Mouse (Mus musculus): ENCODE data around the gene Pnpla6. TPM values are rescaled to one million over a fixed set of nuclear protein-coding genes. Genes with fewer than 3 reads are reported as not detected.

Gene Pnpla6
- polyA plus RNA-seq, 1 experiment = 53.3 TPM

DNA sequence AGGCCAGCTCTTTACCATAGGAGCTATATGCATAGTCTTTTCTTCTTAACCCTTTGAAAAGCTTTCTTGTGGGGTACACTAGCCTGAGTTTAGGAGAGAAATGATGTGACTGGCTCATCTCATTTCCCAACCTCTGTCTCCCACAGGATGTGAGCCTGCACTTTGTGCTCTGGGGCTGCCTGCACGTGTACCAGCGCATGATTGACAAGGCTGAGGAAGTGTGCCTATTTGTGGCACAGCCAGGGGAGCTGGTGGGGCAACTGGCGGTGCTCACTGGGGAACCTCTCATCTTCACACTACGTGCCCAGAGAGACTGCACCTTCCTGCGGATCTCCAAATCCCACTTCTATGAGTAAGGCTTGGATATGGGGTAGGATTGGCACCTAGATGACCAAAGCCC is 15.6 kb downstream of the Pnpla6 start:
- no peak for DNase-seq
- Histone ChIP-seq H3K27me3 (replicated peaks; ENCODE audit: control insufficient read depth, insufficient read depth, low read length) (no peaks in the 10 kb centered on the region), H3K4me3 (ENCODE audit: insufficient read depth, low read depth, low read length) (no peak overlapping the region), H3K4me1 (ENCODE audit: control insufficient read depth, insufficient read depth, low read length) (no peaks in the 10 kb centered on the region), H3K27ac (ENCODE audit: insufficient read depth, low read depth, low read length) (no peak overlapping the region), H3K36me3 (ENCODE audit: control insufficient read depth, insufficient read depth, low read length) (peaks cover 2% of the 10 kb centered on the region)
- WGBS = 91% methylated on average over 5 of the region's 5 CpGs
- no peak for TF ChIP-seq POLR2A (IDR thresholded peaks at IDR 0.05; ENCODE audit: low read depth, low read length)
- TF ChIP-seq CTCF (conservative IDR thresholded peaks at IDR 0.05; ENCODE audit: insufficient read depth, insufficient read length, low read depth, low read length) = no peak

DNA sequence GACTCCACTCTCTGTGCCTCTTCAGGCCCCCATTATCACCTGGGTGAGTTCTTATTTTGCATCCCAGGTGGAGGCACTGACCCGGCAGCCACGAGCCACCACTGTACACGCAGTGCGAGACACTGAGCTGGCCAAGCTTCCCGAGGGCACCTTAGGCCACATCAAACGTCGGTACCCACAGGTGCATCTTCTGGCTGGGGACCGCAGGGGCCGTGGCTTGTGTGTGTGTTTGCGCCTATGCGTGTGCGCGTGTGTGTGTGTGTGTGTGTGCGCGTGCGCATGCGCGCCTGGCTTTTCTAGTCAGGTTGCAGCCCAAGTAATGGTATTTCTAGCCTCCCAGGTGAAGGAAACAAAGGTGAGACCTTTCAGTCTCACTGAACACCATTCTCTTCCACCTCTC is 16.8 kb downstream of the Pnpla6 start:
- H3K36me3 ChIP-seq (ENCODE audit: control insufficient read depth, insufficient read depth, low read length) = peaks cover 2% of the 10 kb centered on the region
- no peak overlapping the region for H3K4me3 ChIP-seq (ENCODE audit: insufficient read depth, low read depth, low read length)
- 96% methylated on average over 18 of the region's 18 CpGs for WGBS
- H3K4me1 ChIP-seq (ENCODE audit: control insufficient read depth, insufficient read depth, low read length) = no peaks in the 10 kb centered on the region
- H3K27me3 ChIP-seq (replicated peaks; ENCODE audit: control insufficient read depth, insufficient read depth, low read length) = no peaks in the 10 kb centered on the region
- H3K27ac ChIP-seq (ENCODE audit: insufficient read depth, low read depth, low read length) = no peak overlapping the region
- DNase-seq = no peak
- TF ChIP-seq POLR2A (IDR thresholded peaks at IDR 0.05; ENCODE audit: low read depth, low read length) (no peak), CTCF (conservative IDR thresholded peaks at IDR 0.05; ENCODE audit: insufficient read depth, insufficient read length, low read depth, low read length) (no peak)

DNA sequence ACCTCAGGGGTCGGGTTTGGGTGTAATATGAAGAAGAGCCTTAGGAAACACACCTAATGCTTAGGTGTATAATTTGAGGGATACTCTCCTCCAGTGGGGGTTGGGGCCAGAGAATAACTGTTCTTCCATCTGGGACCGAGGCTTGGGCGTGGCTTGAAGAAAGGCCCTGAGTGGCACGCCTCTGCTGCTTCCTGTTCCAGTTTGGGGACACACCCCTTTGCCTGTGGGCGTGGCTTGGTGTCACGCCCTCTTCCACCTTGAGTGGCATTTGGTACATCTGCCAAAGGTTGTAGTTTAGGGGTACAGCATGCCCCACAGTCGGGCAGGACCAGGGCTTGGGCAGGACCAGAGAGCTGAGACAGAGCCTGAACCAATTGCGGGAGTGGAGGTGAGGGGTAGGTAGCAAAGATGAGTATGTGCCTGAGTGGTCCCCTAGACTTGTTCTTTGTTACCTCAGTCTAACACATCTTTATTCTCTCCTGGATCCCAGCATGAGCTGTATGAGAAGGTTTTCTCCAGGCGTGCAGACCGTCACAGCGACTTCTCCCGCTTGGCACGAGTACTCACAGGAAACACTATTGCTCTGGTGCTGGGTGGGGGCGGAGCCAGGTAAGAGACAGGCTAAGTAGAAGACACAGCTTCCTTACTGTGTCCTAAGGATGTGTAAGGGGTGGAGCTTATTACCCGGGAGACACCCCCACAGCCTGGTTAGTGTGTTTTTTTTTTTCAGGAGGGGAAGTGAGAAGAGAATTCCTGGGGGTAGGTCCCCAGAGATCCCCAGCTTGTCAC is 21.1 kb downstream of the Pnpla6 start:
- H3K36me3 ChIP-seq (ENCODE audit: control insufficient read depth, insufficient read depth, low read length) = peaks cover 3% of the 10 kb centered on the region
- 70% methylated on average over 15 of the region's 15 CpGs for WGBS
- TF ChIP-seq POLR2A (IDR thresholded peaks at IDR 0.05; ENCODE audit: low read depth, low read length) (no peak), CTCF (conservative IDR thresholded peaks at IDR 0.05; ENCODE audit: insufficient read depth, insufficient read length, low read depth, low read length) (no peak)

DNA sequence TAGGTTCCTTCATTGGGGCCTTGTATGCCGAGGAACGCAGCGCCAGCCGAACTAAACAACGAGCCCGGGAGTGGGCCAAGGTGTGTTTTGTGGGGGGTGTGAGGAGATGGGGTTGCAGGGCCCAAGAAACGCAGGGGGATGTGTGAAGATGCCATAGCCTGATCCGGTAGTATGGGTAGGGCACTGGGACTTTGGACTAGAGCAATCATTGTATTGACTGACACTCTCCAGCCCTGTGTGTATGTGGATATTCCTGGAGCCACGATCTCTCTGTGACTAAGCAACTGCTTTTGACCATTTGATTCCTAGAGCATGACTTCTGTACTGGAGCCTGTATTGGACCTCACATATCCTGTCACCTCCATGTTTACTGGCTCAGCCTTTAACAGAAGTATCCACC is 21.8 kb downstream of the Pnpla6 start:
- no peak overlapping the region for H3K4me3 ChIP-seq (ENCODE audit: insufficient read depth, low read depth, low read length)
- 93% methylated on average over 9 of the region's 9 CpGs for WGBS
- no peak overlapping the region for H3K27ac ChIP-seq (ENCODE audit: insufficient read depth, low read depth, low read length)
- no peaks in the 10 kb centered on the region for H3K27me3 ChIP-seq (replicated peaks; ENCODE audit: control insufficient read depth, insufficient read depth, low read length)
- TF ChIP-seq POLR2A (IDR thresholded peaks at IDR 0.05; ENCODE audit: low read depth, low read length) (no peak), CTCF (conservative IDR thresholded peaks at IDR 0.05; ENCODE audit: insufficient read depth, insufficient read length, low read depth, low read length) (no peak)
- DNase-seq = no peak
- no peaks in the 10 kb centered on the region for H3K4me1 ChIP-seq (ENCODE audit: control insufficient read depth, insufficient read depth, low read length)
- peaks cover 3% of the 10 kb centered on the region for H3K36me3 ChIP-seq (ENCODE audit: control insufficient read depth, insufficient read depth, low read length)

More for the DNA sequence above, 21.1 kb downstream of the Pnpla6 start:
- H3K4me1 ChIP-seq (ENCODE audit: control insufficient read depth, insufficient read depth, low read length) = no peaks in the 10 kb centered on the region
- no peak overlapping the region for H3K27ac ChIP-seq (ENCODE audit: insufficient read depth, low read depth, low read length)
- H3K27me3 ChIP-seq (replicated peaks; ENCODE audit: control insufficient read depth, insufficient read depth, low read length) = no peaks in the 10 kb centered on the region
- no peak for DNase-seq
- H3K4me3 ChIP-seq (ENCODE audit: insufficient read depth, low read depth, low read length) = no peak overlapping the region

DNA sequence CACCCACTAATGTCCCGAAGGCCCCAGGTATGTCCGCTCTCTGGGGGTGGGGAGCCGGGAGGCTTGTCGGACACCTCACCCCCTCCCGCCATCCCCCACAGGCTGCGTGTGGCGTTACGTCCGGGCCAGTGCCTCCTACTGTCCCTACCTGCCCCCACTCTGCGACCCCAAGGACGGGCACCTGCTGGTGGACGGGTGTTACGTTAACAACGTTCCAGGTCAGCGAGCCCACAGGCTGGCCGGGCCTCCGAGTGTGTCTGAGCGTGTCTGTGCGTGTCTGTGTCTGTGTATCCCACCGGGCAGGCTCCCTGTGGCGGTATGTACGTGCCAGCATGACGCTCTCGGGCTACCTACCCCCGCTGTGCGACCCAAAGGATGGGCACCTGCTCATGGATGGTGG is 22.5 kb downstream of the Pnpla6 start:
- Histone ChIP-seq H3K36me3 (ENCODE audit: control insufficient read depth, insufficient read depth, low read length) (peaks cover 3% of the 10 kb centered on the region), H3K27me3 (replicated peaks; ENCODE audit: control insufficient read depth, insufficient read depth, low read length) (no peaks in the 10 kb centered on the region), H3K4me3 (ENCODE audit: insufficient read depth, low read depth, low read length) (no peak overlapping the region), H3K27ac (ENCODE audit: insufficient read depth, low read depth, low read length) (no peak overlapping the region), H3K4me1 (ENCODE audit: control insufficient read depth, insufficient read depth, low read length) (no peaks in the 10 kb centered on the region)
- WGBS = 78% methylated on average over 26 of the region's 26 CpGs
- TF ChIP-seq CTCF (conservative IDR thresholded peaks at IDR 0.05; ENCODE audit: insufficient read depth, insufficient read length, low read depth, low read length) = no peak
- no peak for TF ChIP-seq POLR2A (IDR thresholded peaks at IDR 0.05; ENCODE audit: low read depth, low read length)
- DNase-seq = no peak

DNA sequence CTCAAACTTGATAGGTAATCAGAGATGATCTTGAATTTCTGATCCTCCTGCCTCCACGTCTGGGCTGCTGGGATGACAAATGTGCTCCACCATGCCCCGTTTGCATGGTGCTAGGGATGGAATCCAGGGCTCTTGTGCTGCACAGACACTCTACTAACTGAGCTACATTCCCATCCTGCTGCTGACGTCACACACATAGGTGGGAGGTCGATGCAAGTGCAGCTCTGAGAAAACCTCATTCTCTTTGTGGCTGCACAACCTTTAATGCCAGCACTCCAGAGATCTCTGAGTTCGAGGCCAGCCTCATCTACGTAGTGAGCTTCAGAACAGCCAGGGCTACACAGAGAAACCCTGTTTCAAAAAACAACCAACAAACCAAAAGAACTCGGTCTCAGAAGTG is 24.0 kb downstream of the Pnpla6 start:
- H3K27ac ChIP-seq (ENCODE audit: insufficient read depth, low read depth, low read length) = no peak overlapping the region
- no peaks in the 10 kb centered on the region for H3K27me3 ChIP-seq (replicated peaks; ENCODE audit: control insufficient read depth, insufficient read depth, low read length)
- DNase-seq = no peak
- H3K4me3 ChIP-seq (ENCODE audit: insufficient read depth, low read depth, low read length) = no peak overlapping the region
- TF ChIP-seq CTCF (conservative IDR thresholded peaks at IDR 0.05; ENCODE audit: insufficient read depth, insufficient read length, low read depth, low read length) (no peak), POLR2A (IDR thresholded peaks at IDR 0.05; ENCODE audit: low read depth, low read length) (no peak)
- H3K36me3 ChIP-seq (ENCODE audit: control insufficient read depth, insufficient read depth, low read length) = peaks cover 3% of the 10 kb centered on the region
- 83% methylated on average over 7 of the region's 7 CpGs for WGBS
- no peaks in the 10 kb centered on the region for H3K4me1 ChIP-seq (ENCODE audit: control insufficient read depth, insufficient read depth, low read length)

DNA sequence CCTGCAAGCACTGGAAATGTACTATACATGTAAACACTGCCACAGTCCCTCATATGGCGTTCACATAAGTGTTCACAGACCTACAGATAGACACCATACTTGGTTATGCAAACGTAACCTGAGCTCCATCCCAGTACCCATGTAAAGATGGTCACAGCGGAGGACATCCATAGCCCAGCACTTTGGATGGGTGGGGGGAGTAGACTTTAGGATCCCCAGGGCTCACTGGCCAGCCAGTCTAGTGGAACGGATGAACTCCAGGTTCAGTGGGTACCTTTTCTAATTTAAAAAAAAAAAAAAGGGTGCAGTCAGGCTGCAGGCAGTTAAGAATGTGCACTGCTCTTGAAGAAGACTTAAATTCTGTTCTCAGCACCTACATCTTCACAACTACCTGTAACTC is 24.9 kb downstream of the Pnpla6 start:
- TF ChIP-seq POLR2A (IDR thresholded peaks at IDR 0.05; ENCODE audit: low read depth, low read length) (no peak), CTCF (conservative IDR thresholded peaks at IDR 0.05; ENCODE audit: insufficient read depth, insufficient read length, low read depth, low read length) (no peak)
- Histone ChIP-seq H3K27me3 (replicated peaks; ENCODE audit: control insufficient read depth, insufficient read depth, low read length) (no peaks in the 10 kb centered on the region), H3K36me3 (ENCODE audit: control insufficient read depth, insufficient read depth, low read length) (peaks cover 3% of the 10 kb centered on the region), H3K4me3 (ENCODE audit: insufficient read depth, low read depth, low read length) (no peak overlapping the region), H3K27ac (ENCODE audit: insufficient read depth, low read depth, low read length) (no peak overlapping the region), H3K4me1 (ENCODE audit: control insufficient read depth, insufficient read depth, low read length) (no peaks in the 10 kb centered on the region)
- WGBS = 91% methylated on average over 4 of the region's 4 CpGs
- no peak for DNase-seq

Measured in kidney, adult 2 months (tissue).